Mouse (Mus musculus) gastrocnemius, postnatal 4 days (tissue): ENCODE data around the gene Daw1. TPM values are rescaled to one million over a fixed set of nuclear protein-coding genes. Genes with fewer than 3 reads are reported as not detected.
A peak's percentile ranks its signal among the peaks of the same experiment; 100 is the strongest.

ENCODE experiments used
- DNase-seq, 2 experiments: peaks; one replicate each; pipeline ENCODE4 v3.0.0; 2021 to 2022; ENCODE audit warnings: low spot score in 2 of 2, mixed read lengths in 2 of 2
- long read RNA-seq, 2 experiments: library from polyadenylated mRNA; stranded (forward); transcript quantifications; one replicate each; pipeline ENCODE4 v2.0.0; 2021
- total RNA-seq, 2 experiments: library from RNA; stranded (reverse); gene quantifications; 2 replicates each; pipeline ENCODE4 v1.2.3; 2021

The Daw1 gene
- total RNA-seq, result not detected
- long read RNA-seq, experiment 1, result 0 reads
- long read RNA-seq, experiment 2, result 0 reads

GRCm38 (mm10) chr1:83159603-83160002 lies at the start of gene Daw1:
Gene Daw1 (plus strand): TSS chr1:83159752.
- peak; percentile 30 to 65 for DNase-seq

- no peak for DNase-seq
Measured at GRCm38 (mm10) chr1:83110992-83111391, 48.6 kb upstream of the Daw1 start.

- DNase-seq, result no peak
Measured at GRCm38 (mm10) chr1:83111726-83112125, 47.8 kb upstream of the Daw1 start.

- no peak for DNase-seq
Measured at GRCm38 (mm10) chr1:83116447-83117137, 43.0 kb upstream of the Daw1 start, which contains the start of gene Ccl20. Gene Ccl20 (plus strand): TSS chr1:83116766.

GRCm38 (mm10) chr1:83117217-83117616 lies 42.3 kb upstream of the Daw1 start:
- DNase-seq, result no peak

- DNase-seq, result no peak
Measured at GRCm38 (mm10) chr1:83117661-83118060, 41.9 kb upstream of the Daw1 start.

GRCm38 (mm10) chr1:83119903-83120302 lies 39.6 kb upstream of the Daw1 start:
- no peak for DNase-seq

GRCm38 (mm10) chr1:83120312-83120711 lies 39.2 kb upstream of the Daw1 start:
- DNase-seq, result no peak

GRCm38 (mm10) chr1:83123201-83123600 lies 36.4 kb upstream of the Daw1 start:
- no peak for DNase-seq

GRCm38 (mm10) chr1:83135829-83136228 lies 23.7 kb upstream of the Daw1 start:
- DNase-seq, result no peak

GRCm38 (mm10) chr1:83137847-83138246 lies 21.7 kb upstream of the Daw1 start:
- no peak for DNase-seq

- DNase-seq, result no peak
Measured at GRCm38 (mm10) chr1:83138721-83139120, 20.8 kb upstream of the Daw1 start.

GRCm38 (mm10) chr1:83141510-83141909 lies 18.0 kb upstream of the Daw1 start:
- no peak for DNase-seq

GRCm38 (mm10) chr1:83142055-83142454 lies 17.5 kb upstream of the Daw1 start:
- DNase-seq, result no peak

GRCm38 (mm10) chr1:83146547-83146946 lies 13.0 kb upstream of the Daw1 start:
- no peak for DNase-seq

GRCm38 (mm10) chr1:83150227-83150626 lies 9.3 kb upstream of the Daw1 start:
- DNase-seq, result no peak

GRCm38 (mm10) chr1:83152961-83153360 lies 6.6 kb upstream of the Daw1 start:
- peak in 1 of 2 experiments; percentile 15 for DNase-seq

GRCm38 (mm10) chr1:83156876-83157275 lies 2.7 kb upstream of the Daw1 start:
- no peak for DNase-seq

- DNase-seq, result no peak
Measured at GRCm38 (mm10) chr1:83161658-83162057, 2.1 kb downstream of the Daw1 start.

GRCm38 (mm10) chr1:83164027-83164426 lies 4.5 kb downstream of the Daw1 start:
- no peak for DNase-seq

GRCm38 (mm10) chr1:83169158-83169557 lies 9.6 kb downstream of the Daw1 start:
- DNase-seq, result no peak

GRCm38 (mm10) chr1:83175985-83176384 lies 16.4 kb downstream of the Daw1 start:
- DNase-seq, result no peak

- no peak for DNase-seq
Measured at GRCm38 (mm10) chr1:83179531-83179930, 20.0 kb downstream of the Daw1 start.
